Mouse (Mus musculus) liver, embryonic 15.5 days (tissue): ENCODE results near the gene Inpp4b. TPM values are rescaled to one million over a fixed set of nuclear protein-coding genes. Genes with fewer than 3 reads are reported as not detected.

Source experiments
- ATAC-seq: fragments of 200-750 bp; cut with Nextera tagmentation; 2 replicates; pipeline ENCODE4 v1.8.0; 2017; ENCODE audit warnings: moderate number of reproducible peaks, mild to moderate bottlenecking, moderate library complexity; ENCODE audit not compliant: insufficient read depth
- H3K27ac ChIP-seq: fragments of 300-500 bp; sonication (generic); replicated peaks from 2 replicates; pipeline ENCODE4 v1.5.1; 2015; ENCODE audit warnings: mild to moderate bottlenecking, inconsistent platforms
- H3K27me3 ChIP-seq: fragments of 300-500 bp; sonication (generic); 2 replicates; pipeline ENCODE4 v1.6.1; 2015; ENCODE audit warnings: mild to moderate bottlenecking, inconsistent platforms
- H3K36me3 ChIP-seq: fragments of 300-500 bp; sonication (generic); replicated peaks from 2 replicates; pipeline ENCODE4 v1.6.1; 2015; ENCODE audit warnings: moderate library complexity, mild to moderate bottlenecking, inconsistent platforms
- H3K4me1 ChIP-seq: fragments of 300-500 bp; sonication (generic); replicated peaks from 2 replicates; pipeline ENCODE4 v1.6.1; 2015; ENCODE audit warnings: inconsistent platforms
- H3K4me2 ChIP-seq: fragments of 300-500 bp; sonication (generic); 2 replicates; pipeline ENCODE4 v1.6.1; 2015; ENCODE audit warnings: moderate library complexity, mild to moderate bottlenecking, inconsistent platforms
- H3K4me3 ChIP-seq: fragments of 300-500 bp; sonication (generic); replicated peaks from 2 replicates; pipeline ENCODE4 v1.5.1; 2015; ENCODE audit warnings: mild to moderate bottlenecking, inconsistent platforms
- H3K9ac ChIP-seq: fragments of 300-500 bp; sonication (generic); 2 replicates; pipeline ENCODE4 v1.6.1; 2015; ENCODE audit warnings: moderate library complexity, mild to moderate bottlenecking, inconsistent platforms
- H3K9me3 ChIP-seq: fragments of 300-500 bp; sonication (generic); replicated peaks from 2 replicates; pipeline ENCODE4 v1.6.1; 2016; ENCODE audit warnings: inconsistent platforms
- WGBS: fragments of 180-500 bp; shearing (Covaris S2); methylation state at CpG from one replicate; pipeline ENCODE4 v1.1.7; 2015; ENCODE audit warnings: mixed read lengths; ENCODE audit not compliant: insufficient replicate concordance; 5-methylcytosine and 5-hydroxymethylcytosine counted together
- polyA plus RNA-seq: library from polyadenylated mRNA; unstranded; fragments of >200 nt; fragmentation: Nextera tagmentation; extraction: Ambion mirVana; gene quantifications from 2 replicates; pipeline ENCODE4 v1.2.1, GENCODE M21; 2015

Inpp4b gene
- polyA plus RNA-seq, 1 experiment from 2014 or later = 1.5 TPM

DNA sequence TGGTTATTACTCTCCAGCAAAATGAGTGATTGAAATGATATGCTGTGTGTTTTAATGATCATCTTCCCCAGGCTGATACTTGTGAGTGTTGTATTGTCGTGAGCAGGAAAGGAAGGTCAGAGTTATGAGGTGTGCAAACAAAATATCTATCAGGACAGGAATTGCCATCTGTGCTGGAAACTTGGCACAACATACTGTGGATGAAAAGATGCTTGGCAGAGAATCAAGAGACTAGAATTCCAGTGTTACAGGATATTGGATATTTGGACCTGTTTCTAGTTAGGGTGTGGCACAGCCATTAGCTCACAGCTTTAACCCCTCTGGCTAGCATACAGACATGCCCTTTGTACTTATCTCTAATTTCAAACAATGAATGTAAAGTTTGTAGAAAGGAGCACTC, 507.6 kb downstream of the Inpp4b start:
- no peak overlapping the region for H3K27ac ChIP-seq
- no peaks in the 10 kb centered on the region for H3K4me1 ChIP-seq
- H3K36me3 ChIP-seq = no peaks in the 10 kb centered on the region
- no peaks in the 10 kb centered on the region for H3K27me3 ChIP-seq
- ATAC-seq = no peak
- no peaks in the 10 kb centered on the region for H3K9me3 ChIP-seq
- WGBS = 49% methylated on average over 1 of the region's 1 CpGs
- H3K4me3 ChIP-seq = no peak overlapping the region
- H3K4me2 ChIP-seq = no peak overlapping the region
- H3K9ac ChIP-seq = no peak overlapping the region

- H3K27me3 ChIP-seq = no peaks in the 10 kb centered on the region
- H3K36me3 ChIP-seq = no peaks in the 10 kb centered on the region
- H3K27ac ChIP-seq = no peak overlapping the region
- no peak for ATAC-seq
- no peaks in the 10 kb centered on the region for H3K9me3 ChIP-seq
- no peak overlapping the region for H3K4me2 ChIP-seq
- H3K4me1 ChIP-seq = no peaks in the 10 kb centered on the region
- H3K9ac ChIP-seq = no peak overlapping the region
- H3K4me3 ChIP-seq = no peak overlapping the region
- 54% methylated on average over 4 of the region's 4 CpGs for WGBS
These were observed 510.8 kb downstream of the Inpp4b start for GRCm38 (mm10) chr8:81853184-81853583.

GRCm38 (mm10) chr8:81854543-81854942, 512.2 kb downstream of the Inpp4b start:
- no peak overlapping the region for H3K27ac ChIP-seq
- H3K4me3 ChIP-seq = no peak overlapping the region
- no peaks in the 10 kb centered on the region for H3K9me3 ChIP-seq
- H3K9ac ChIP-seq = no peak overlapping the region
- no peaks in the 10 kb centered on the region for H3K27me3 ChIP-seq
- no peak for ATAC-seq
- WGBS = 51% methylated on average over 8 of the region's 8 CpGs
- no peaks in the 10 kb centered on the region for H3K36me3 ChIP-seq
- H3K4me2 ChIP-seq = no peak overlapping the region
- H3K4me1 ChIP-seq = no peaks in the 10 kb centered on the region

DNA sequence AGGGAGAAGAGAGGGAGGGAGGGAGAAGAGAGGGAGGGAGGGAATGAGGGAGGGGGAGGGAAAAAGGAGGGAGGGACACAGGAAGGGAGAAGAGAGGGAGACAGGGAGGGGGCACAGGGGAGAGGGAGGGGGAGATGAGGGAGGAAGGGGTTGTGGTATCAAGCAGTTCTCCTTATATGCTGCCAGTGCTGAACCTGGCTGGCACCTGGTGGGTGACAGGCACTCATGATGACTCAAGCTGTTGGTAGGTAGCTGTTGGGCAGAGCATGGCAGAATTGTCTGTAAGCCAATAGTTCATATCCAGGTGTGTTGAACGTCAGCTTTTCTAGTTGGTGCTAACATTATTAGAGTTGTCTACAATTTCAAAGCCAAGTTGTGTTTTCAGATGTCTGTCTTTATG, 512.7 kb downstream of the Inpp4b start:
- Histone ChIP-seq H3K9me3 (no peaks in the 10 kb centered on the region), H3K4me1 (no peaks in the 10 kb centered on the region), H3K27me3 (no peaks in the 10 kb centered on the region), H3K27ac (no peak overlapping the region), H3K4me2 (no peak overlapping the region), H3K9ac (no peak overlapping the region), H3K36me3 (no peaks in the 10 kb centered on the region), H3K4me3 (no peak overlapping the region)
- 51% methylated on average over 1 of the region's 1 CpGs for WGBS
- ATAC-seq = no peak

- no peak for ATAC-seq
- no peaks in the 10 kb centered on the region for H3K36me3 ChIP-seq
- no peak overlapping the region for H3K4me3 ChIP-seq
- no peaks in the 10 kb centered on the region for H3K27me3 ChIP-seq
- WGBS = 44% methylated on average over 4 of the region's 4 CpGs
- H3K9me3 ChIP-seq = no peaks in the 10 kb centered on the region
- H3K4me2 ChIP-seq = no peak overlapping the region
- H3K27ac ChIP-seq = no peak overlapping the region
- H3K4me1 ChIP-seq = no peaks in the 10 kb centered on the region
- H3K9ac ChIP-seq = no peak overlapping the region
These were observed 513.8 kb downstream of the Inpp4b start for GRCm38 (mm10) chr8:81856120-81856519.

DNA sequence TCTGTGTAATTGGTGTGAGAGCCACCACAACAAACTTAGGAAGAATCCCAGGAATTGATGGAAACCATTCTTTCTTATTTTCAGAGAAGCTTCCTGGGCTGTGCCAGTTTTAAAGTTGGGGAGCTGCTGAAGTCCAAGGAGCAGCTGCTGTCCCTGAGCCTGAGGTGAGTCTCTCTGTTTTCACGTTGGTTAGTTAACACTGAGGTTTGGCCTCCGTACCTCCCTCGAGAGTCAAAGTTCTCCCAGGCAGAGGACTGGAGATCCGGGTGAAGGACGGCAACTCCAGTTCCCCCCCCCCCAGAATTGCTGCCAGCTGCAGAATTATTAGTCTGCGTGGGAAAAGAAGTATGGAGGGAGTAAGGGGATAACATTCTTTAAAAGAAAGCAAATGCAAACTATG, 514.3 kb downstream of the Inpp4b start:
- ATAC-seq = no peak

DNA sequence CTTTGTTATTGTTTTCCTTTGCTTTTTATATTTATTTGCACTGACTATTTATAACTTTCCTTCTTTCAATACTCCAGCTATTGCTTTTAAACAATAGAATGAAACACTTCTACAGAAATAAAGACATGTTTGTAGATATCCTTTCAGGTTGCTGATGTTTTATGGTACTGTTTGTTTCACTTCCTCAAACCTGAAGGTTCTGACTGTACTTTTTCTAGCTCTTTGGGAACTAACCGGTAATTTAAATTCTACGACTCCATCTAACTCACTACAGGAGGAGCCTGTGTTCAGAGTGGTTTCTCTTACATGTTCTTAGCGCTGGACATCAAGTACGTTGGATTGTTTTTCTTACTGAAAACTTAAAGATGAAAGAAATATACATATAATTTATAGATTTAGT, 516.0 kb downstream of the Inpp4b start:
- no peak for ATAC-seq
- Histone ChIP-seq H3K4me2 (no peak overlapping the region), H3K9me3 (no peaks in the 10 kb centered on the region), H3K4me3 (no peak overlapping the region), H3K36me3 (no peaks in the 10 kb centered on the region), H3K4me1 (no peaks in the 10 kb centered on the region), H3K27me3 (no peaks in the 10 kb centered on the region), H3K27ac (no peak overlapping the region), H3K9ac (no peak overlapping the region)
- 73% methylated on average over 4 of the region's 4 CpGs for WGBS

More for the DNA sequence above, 514.3 kb downstream of the Inpp4b start:
- Histone ChIP-seq H3K36me3 (no peaks in the 10 kb centered on the region), H3K27ac (no peak overlapping the region), H3K4me1 (no peaks in the 10 kb centered on the region), H3K9me3 (no peaks in the 10 kb centered on the region), H3K4me2 (no peak overlapping the region), H3K27me3 (no peaks in the 10 kb centered on the region), H3K9ac (no peak overlapping the region), H3K4me3 (no peak overlapping the region)
- WGBS = 61% methylated on average over 6 of the region's 6 CpGs

- H3K27me3 ChIP-seq = no peaks in the 10 kb centered on the region
- H3K9ac ChIP-seq = no peak overlapping the region
- ATAC-seq = no peak
- WGBS = 52% methylated on average over 1 of the region's 1 CpGs
- H3K36me3 ChIP-seq = no peaks in the 10 kb centered on the region
- H3K9me3 ChIP-seq = no peaks in the 10 kb centered on the region
- no peak overlapping the region for H3K27ac ChIP-seq
- H3K4me3 ChIP-seq = no peak overlapping the region
- no peaks in the 10 kb centered on the region for H3K4me1 ChIP-seq
- no peak overlapping the region for H3K4me2 ChIP-seq
These were observed 517.4 kb downstream of the Inpp4b start for GRCm38 (mm10) chr8:81859805-81860204.

GRCm38 (mm10) chr8:81861311-81861710, 519.0 kb downstream of the Inpp4b start:
- Histone ChIP-seq H3K27ac (no peak overlapping the region), H3K4me1 (no peaks in the 10 kb centered on the region), H3K27me3 (no peaks in the 10 kb centered on the region), H3K9me3 (no peaks in the 10 kb centered on the region), H3K4me2 (no peak overlapping the region), H3K4me3 (no peak overlapping the region), H3K9ac (no peak overlapping the region), H3K36me3 (no peaks in the 10 kb centered on the region)
- no peak for ATAC-seq
- 75% methylated on average over 8 of the region's 8 CpGs for WGBS

DNA sequence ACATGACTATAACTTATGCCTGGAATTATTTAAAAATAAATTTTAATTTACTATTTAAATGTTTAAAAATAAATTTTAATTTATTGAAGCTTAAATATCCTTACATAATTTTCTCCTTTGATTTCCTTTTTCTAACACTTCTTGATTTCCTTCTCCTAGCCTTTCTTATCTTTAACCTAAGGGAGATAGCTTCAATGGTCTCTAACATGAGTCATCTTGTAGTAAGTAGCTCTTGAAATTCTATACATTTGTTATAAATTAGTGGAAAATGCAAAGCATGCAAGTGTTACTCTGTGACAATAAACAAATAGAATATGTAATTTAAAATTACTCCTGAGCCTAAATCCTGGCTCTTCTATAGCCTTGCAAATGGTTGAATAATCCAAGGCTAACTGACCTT, 520.4 kb downstream of the Inpp4b start:
- Histone ChIP-seq H3K4me1 (no peaks in the 10 kb centered on the region), H3K9me3 (no peaks in the 10 kb centered on the region), H3K27me3 (no peaks in the 10 kb centered on the region), H3K36me3 (no peaks in the 10 kb centered on the region), H3K4me2 (no peak overlapping the region), H3K27ac (no peak overlapping the region), H3K9ac (no peak overlapping the region), H3K4me3 (no peak overlapping the region)
- no peak for ATAC-seq

DNA sequence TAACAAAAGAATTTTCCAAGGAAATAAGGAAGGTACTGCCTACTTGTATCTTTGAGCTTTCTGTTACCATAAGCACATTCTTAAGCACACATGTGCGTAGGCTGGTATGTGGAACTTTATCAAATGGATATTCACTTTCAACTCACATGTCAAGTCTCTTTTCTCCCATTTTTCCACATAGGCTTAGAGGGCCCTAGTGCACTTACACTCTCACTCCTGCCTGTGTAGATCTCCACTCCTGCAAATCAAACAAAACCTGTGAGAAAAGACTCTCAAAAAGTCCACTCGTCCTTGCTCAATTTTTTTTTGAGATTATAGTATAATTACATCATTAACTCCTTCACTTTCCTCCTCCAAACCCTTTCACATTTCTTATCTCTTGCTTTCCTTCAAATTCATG, 522.0 kb downstream of the Inpp4b start:
- Histone ChIP-seq H3K4me2 (no peak overlapping the region), H3K36me3 (no peaks in the 10 kb centered on the region), H3K27me3 (no peaks in the 10 kb centered on the region), H3K9me3 (no peaks in the 10 kb centered on the region), H3K4me3 (no peak overlapping the region), H3K4me1 (no peaks in the 10 kb centered on the region), H3K9ac (no peak overlapping the region), H3K27ac (no peak overlapping the region)
- 56% methylated on average over 2 of the region's 2 CpGs for WGBS
- ATAC-seq = no peak

DNA sequence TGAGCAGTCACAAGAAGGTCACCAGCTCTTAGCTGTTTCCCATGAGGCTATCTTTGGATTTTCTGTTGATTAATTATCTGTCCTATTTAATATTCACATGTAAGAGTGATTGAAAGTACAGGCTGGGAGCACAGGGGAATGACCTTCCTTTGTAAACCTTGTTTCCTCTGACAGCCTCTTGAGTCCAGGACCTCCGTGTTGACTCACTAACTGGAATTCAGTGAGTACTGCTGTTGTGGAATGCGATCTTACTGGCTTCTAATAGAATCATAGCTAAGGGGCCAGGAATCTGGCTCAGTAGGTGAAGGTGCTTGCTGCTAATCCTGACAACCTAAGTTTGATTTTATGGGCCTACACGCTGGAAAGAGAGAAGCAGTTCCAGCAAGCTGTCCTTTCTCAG, 523.3 kb downstream of the Inpp4b start:
- no peak overlapping the region for H3K9ac ChIP-seq
- H3K27ac ChIP-seq = no peak overlapping the region
- H3K4me3 ChIP-seq = no peak overlapping the region
- H3K4me1 ChIP-seq = no peaks in the 10 kb centered on the region
- H3K9me3 ChIP-seq = no peaks in the 10 kb centered on the region
- no peaks in the 10 kb centered on the region for H3K27me3 ChIP-seq
- H3K4me2 ChIP-seq = no peak overlapping the region
- no peak for ATAC-seq
- WGBS = 68% methylated on average over 3 of the region's 3 CpGs
- no peaks in the 10 kb centered on the region for H3K36me3 ChIP-seq
